Mouse (Mus musculus) layer of hippocampus, adult 2 months (tissue): Measurements from ENCODE around the gene BC017158. TPM values are rescaled to one million over a fixed set of nuclear protein-coding genes. Genes with fewer than 3 reads are reported as not detected.

Experiments
- DNase-seq, 2 experiments: peaks; one replicate each; pipeline ENCODE4 v3.0.0; 2022; ENCODE audit warnings: low spot score in 2 of 2
- H3K27ac ChIP-seq: fragments of 200-600 bp; 2 replicates; pipeline ENCODE4 v1.8.1; 2022
- H3K4me3 ChIP-seq: fragments of 200-600 bp; 2 replicates; pipeline ENCODE4 v1.8.1; 2022; ENCODE audit warnings: mild to moderate bottlenecking
- CTCF ChIP-seq: fragments of 200-600 bp; conservative IDR thresholded peaks from 2 replicates; pipeline ENCODE4 v1.8.1; 2022; ENCODE audit warnings: antibody characterized with exemption, mild to moderate bottlenecking, moderate library complexity
- microRNA-seq, 2 experiments: library from miRNA; unstranded; fragments of <30 nt; microRNA quantifications; one replicate each; pipeline ENCODE4 v1.2.0; 2021
- total RNA-seq, 2 experiments: library from RNA; stranded (reverse); gene quantifications; 2 replicates each; pipeline ENCODE4 v1.2.3; 2021

Gene BC017158
- total RNA-seq, 2 experiments from 2014 or later, result 26.5 to 27.0 TPM

- DNase-seq, result no peak
- Histone ChIP-seq H3K4me3 (no peak overlapping the region), H3K27ac (peak overlapping the region; percentile 96; the same call in 1 of the 2 replicates)
- TF ChIP-seq CTCF, result no peak
Measured at GRCm38 (mm10) chr7:128236426-128236825, 61.5 kb downstream of the BC017158 start.

GRCm38 (mm10) chr7:128235481-128235880 lies 62.5 kb downstream of the BC017158 start:
- TF ChIP-seq CTCF, result no peak
- no peak for DNase-seq
- Histone ChIP-seq H3K27ac (no peak overlapping the region), H3K4me3 (no peak overlapping the region)

GRCm38 (mm10) chr7:128234796-128235195 lies 63.2 kb downstream of the BC017158 start:
- TF ChIP-seq CTCF, result no peak
- no peak for DNase-seq
- no peak overlapping the region for H3K4me3 ChIP-seq
- H3K27ac ChIP-seq, result no peak overlapping the region

GRCm38 (mm10) chr7:128231741-128232140 lies 66.2 kb downstream of the BC017158 start:
- TF ChIP-seq CTCF, result no peak
- no peak for DNase-seq
- H3K27ac ChIP-seq, result no peak overlapping the region

More at GRCm38 (mm10) chr7:128231741-128232140, 66.2 kb downstream of the BC017158 start:
- no peak overlapping the region for H3K4me3 ChIP-seq

Small RNAs within 50 kb of the gene (microRNA-seq; reads per million reads assigned to microRNA genes)
- 0.96 to 1.1 reads per million in 2 experiments for gene Mir3103

Other genes with a start within 250 kb of the BC017158 start
- gene Itgam, start 235.5 kb downstream of the BC017158 start, total RNA-seq, result 10 to 100 TPM; 10.1 to 10.6 TPM
- not detected for gene Gm49368, start 235.5 kb downstream of the BC017158 start, total RNA-seq
- under 1 TPM in 1 of 2 experiments, not detected in 1; 0.10 TPM for gene Itgax, start 168.6 kb downstream of the BC017158 start, total RNA-seq
- gene Itgad, start 143.8 kb downstream of the BC017158 start, total RNA-seq, result under 1 TPM; 0.29 to 0.46 TPM
- 1 to 10 TPM; 1.4 to 2.5 TPM for gene Cox6a2, start 91.8 kb downstream of the BC017158 start, total RNA-seq
- 10 to 100 TPM; 10.9 to 12.6 TPM for gene Armc5, start 60.8 kb downstream of the BC017158 start, total RNA-seq
- gene 9130023H24Rik, start 60.1 kb downstream of the BC017158 start, total RNA-seq, result 1 to 10 TPM; 3.5 to 4.0 TPM
- gene Tgfb1i1, start 51.4 kb downstream of the BC017158 start, total RNA-seq, result 10 to 100 TPM; 12.1 to 13.9 TPM
- not detected for gene Slc5a2, start 32.5 kb downstream of the BC017158 start, total RNA-seq
- 10 to 100 TPM; 43.4 to 44.1 TPM for gene Rgs10, start 120.6 kb upstream of the BC017158 start, total RNA-seq
- 100 to 1,000 TPM; 111 to 128 TPM for gene Tial1, start 163.5 kb upstream of the BC017158 start, total RNA-seq
- gene Bag3, start 225.4 kb upstream of the BC017158 start, total RNA-seq, result 10 to 100 TPM; 10.3 to 11.0 TPM